Mouse (Mus musculus) 3T3-L1 (cell line): ENCODE results near the gene Trim26.
A peak's percentile ranks its signal among the peaks of the same experiment; 100 is the strongest.
"Not testable (repeated sequence)": the region's sequence is repeated elsewhere in the genome, so short reads cannot be mapped to it uniquely, and the experiment has no call there.

Experiments
- DNase-seq: peaks from one replicate; pipeline ENCODE4 v3.0.0-alpha.2; 2015; ENCODE audit warnings: low read depth, low spot score

Gene Trim26

DNA sequence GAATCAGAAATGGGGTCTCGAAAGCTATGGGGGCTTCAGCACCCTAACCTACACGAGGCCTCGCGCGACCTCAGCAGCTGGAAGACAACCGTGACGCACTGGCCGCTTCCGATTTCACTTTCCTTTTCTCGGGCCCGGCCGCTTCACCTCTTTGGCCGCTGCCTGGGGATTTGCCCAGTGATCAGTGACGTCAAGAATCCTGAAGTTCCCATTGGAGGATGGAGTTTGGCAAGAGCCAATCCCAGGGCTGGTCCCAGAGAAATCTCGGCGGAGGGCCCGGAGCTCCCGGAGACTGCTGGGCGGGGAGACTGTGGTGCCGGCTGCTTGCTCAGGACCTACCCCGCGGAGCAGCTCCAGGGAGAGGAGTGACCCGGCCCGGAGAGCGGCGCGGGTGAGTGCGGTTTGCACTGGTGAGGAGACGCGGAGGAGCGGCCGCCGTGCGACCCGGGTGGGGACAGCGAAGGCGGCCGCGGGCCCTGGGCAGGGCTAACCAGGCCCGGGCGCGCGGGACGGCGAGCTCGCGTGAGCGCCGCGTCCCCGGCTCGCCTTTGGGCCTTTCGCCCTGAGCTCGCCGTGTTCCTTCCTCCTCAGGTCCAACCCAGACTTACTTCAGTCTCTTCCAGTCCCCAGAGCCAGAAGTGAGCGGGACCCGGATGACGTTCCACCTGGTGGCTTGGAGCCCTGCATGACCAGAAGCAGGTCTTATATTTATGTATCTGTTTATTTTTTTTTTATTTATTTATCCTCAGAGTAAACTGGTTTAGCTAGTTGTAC is at the start of gene Trim26:
Gene Trim26 (plus strand): TSS at position 261 of the 774 bp plus-strand sequence.
- peak; percentile 99 for DNase-seq

DNA sequence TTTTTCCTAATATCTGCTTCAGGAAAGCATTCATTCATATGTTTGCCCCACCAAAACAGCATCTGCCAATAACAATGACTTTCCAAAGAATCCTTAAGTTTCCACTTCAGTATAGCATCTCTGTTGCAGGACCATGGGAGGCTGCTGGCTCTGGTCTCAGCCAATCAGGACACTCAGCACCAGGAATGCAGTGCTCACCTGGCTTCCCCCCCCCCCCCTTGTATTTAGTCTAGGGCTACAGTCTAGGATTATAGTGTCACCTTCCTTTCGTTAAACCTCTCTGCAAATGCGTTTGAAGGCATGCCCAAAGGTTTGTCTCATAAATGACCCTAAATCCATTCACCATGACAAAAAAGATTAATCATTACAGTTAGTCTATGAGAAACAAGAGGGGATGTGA is 48.6 kb upstream of the Trim26 start:
- DNase-seq, result no peak

DNA sequence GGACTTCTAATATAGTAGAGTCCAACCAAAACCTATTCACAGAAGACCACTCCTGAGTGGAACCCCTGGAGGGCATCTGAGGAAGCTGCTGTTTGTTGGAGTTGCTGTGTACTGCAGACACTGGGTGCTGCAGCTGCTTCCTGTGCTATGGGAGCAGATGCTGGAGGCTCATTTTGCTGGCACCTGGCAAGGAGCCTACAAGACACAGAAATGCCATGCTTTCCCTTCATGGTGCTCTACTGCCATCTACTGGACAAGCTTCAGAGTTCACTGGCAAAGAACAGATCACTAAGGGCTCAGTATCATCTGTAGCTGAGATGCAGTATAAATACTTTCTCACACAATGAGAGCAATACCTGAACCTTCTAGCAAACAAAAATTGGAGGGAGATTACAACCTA is 48.1 kb upstream of the Trim26 start:
- peak; percentile 93 for DNase-seq

DNA sequence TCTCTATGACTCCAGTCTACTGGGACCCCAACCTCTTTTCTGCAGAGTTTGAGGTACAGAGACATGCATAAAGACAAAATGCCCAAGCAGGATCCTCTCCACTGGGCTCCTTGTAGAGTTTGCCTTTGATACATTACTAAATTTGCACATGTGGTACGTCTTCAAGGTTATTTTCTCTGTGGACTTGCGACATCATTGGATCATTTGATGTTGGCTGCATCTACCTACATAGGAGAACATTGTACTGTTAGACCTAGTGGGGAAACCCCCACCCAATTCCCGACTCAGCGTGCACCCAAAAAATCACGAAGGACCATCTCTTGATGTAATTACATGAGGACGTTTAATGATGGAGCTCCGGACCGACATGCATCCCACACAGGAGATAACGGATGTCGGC is 37.4 kb upstream of the Trim26 start:
- DNase-seq, result no peak

DNA sequence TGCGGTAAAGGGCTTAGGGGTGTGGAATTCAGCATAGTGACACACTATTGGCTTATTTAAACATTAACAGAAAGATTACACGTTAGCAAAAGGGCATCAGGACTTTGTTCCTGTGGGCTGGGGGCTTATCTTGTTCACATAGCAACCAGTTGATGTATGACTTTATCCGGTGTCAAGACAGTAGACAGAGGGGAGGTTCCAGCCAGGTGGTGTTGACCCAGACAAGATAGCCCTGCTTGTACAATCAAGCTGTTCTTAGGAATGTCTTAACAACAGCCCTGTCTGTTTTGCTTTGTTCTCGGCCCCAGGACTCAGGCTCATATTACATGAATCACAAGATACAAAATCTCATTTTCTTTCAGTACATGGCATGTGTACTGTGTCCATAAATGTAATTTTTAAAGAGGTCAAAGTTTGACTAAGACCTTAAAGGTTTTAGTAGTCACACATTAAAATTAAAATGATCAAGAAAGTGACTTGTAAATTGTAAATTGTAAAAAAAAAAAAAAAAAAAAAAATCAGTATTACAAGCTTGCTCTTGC is 36.9 kb upstream of the Trim26 start:
- DNase-seq, result not testable (repeated sequence)

DNA sequence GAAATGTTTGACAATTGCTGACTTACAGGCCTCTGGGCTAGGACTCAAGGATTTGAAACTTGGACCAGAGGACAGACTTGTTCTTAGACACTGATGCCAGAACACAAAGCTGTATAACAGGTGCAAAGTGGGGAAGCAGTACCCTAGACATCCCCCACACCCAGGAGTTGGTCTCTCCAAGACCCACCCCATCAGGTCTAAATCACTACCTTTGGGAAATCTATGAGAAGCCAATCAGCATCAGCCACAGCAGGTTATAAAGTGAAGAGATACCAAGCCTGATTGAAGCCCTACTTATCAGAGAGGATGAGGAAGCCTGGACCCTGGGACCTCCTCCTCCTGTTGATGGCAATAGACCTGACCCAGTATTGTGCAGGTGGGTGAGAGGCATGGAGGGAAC is 25.1 kb upstream of the Trim26 start, which contains the start of gene H2-M10.6:
Gene H2-M10.6 (plus strand): TSS at position 301 of the 400 bp plus-strand sequence.
- no peak for DNase-seq

DNA sequence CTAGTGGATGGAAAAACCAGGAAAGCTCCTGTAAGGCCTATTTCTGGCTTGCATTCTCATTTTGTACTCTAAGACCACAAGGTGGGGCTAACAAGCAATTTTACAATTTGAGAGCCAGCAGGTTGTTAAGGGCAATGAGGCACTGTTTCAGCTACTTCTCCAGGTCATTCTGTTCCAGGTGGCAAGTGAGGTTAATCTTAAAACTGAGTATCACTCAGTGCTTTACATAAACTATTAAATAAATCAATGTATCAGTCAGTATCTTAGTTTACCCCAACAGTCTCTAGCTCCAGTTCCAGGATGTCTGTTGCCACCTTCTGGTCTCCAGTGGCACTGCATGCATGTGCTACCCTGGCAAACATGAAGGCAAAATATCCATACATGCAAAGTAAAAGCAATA is 12.9 kb upstream of the Trim26 start:
- peak; percentile 67 for DNase-seq

DNA sequence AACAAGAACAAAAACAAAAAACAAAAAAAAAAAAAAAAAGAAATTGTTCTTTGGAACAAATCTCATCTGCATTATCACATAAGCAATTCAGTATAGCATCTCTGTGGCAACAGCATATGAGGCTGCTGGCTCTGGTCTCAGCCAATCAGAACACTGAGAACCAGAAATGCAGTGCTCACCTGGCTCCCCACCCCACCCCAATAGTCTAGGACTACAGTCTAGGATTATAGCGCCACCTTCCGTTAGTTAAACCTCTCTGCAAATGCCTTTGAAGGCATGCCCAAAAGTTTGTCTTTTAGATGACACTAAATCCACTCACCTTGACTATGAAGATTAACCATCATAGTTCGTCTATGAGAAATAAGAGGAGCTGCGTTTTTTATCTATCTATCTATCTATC is 11.4 kb upstream of the Trim26 start:
- peak; percentile 25 for DNase-seq

DNA sequence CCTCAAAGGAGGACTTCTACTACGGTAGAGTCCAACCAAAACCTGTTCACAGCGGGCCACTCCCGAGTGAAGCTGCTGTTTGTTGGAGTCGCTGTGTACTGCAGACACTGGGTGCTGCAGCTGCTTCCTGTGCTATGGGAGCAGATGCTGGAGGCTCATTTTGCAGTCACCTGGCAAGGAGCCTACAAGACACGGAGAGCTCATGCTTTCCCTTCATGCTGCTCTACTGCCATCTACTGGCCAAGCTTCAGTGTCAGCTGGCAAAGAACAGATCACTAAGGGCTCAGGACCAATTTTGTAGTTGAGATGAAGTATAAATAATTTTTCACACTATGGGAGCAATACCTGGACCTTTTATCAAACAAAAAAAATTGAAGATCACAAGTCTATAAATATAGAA is 10.9 kb upstream of the Trim26 start:
- DNase-seq, result peak; percentile 59

DNA sequence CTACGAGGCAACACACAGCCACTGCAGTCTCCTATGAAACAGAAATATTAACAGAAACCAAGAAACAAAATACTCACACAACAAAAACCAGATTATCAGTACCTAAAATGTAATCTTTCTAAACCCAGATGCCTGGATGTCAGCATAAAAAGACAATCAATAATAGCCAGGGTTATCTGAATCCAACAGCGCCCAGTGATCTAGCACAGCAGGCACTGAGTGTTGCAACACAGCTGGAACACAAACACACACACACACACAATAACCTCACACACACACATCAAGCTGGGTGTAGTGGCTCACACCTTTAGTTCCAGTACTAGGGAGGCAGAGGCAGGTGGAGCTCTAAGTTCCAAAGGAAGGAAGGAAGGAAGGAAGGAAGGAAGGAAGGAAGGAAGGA is 8.4 kb upstream of the Trim26 start:
- no peak for DNase-seq

DNA sequence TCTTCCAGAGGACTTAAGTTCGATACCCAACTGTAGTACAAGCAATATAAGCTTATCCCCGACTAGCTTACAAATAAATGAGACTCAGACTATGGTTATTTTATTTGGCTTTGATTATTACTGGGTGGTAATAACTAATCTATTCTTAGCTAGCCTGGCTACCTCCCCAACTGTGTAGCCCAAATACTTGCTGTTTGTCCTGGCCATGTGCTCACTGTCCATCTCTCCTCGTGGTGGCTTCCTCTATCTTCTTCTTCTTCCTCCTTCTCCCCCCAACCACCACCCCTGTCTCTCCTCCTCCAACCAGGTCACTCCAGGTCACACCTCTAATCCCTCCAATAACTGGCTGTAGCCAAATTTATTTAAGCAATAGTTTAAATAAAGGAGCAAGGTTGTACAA is 6.5 kb upstream of the Trim26 start:
- no peak for DNase-seq

DNA sequence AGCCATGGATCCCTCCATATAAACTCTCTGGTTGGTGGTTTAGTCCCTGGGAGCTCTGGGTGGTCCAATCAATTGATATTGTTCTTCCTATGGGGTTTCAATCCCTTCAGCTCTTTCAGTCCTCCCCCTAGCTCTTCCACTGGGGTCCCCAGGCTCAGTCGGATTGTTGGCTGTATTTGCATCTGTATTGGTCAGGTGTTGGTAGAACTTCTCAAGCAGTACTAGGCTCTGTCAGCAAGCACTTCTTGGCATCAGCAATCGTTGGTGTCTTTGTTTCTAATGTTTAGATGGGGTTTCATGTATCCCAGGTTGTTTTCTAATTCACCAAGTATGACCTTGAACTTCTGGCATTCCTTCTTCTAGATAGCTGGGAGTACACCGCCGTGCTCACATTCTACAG is 4.2 kb upstream of the Trim26 start:
- no peak for DNase-seq

DNA sequence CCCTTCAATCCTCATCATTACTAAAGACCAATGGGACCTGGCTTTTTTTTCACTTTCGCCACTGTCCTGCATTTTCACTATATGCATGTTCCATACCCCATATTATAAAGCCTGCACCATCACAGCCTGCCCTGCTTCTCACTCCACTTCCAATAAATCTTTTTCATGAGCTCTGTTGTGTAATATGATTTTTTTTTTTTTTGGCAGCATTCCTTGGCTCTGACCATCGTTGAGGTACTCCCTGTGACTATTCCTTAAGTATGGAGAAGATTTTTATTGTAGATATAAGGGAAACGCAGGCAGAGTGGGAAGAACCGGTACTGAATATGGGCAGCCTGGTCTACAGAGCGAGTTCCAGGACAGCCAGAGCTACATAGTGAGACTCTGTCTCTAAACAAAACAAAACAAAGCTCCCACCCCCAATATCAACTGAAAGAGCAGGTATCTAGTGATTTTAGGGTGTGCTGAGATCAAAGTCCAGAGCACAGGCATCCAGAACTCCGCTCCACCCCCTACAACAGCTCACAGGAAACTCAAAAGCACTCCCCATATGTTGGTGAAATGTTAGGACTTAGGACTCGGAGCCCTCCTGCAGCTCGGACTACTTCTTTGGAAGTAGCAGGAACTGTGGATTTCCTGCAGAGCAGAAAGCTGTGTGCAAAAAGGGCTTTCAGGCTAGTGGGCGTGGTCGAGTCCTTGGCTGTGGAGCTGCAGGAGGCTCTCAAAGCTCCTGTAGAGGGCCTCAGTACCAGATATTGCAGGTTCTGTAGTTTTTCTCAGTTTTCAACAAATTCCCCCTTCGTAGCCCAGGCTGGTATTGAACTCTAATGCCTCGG is 1.1 kb upstream of the Trim26 start:
- peak; percentile 93 for DNase-seq

DNA sequence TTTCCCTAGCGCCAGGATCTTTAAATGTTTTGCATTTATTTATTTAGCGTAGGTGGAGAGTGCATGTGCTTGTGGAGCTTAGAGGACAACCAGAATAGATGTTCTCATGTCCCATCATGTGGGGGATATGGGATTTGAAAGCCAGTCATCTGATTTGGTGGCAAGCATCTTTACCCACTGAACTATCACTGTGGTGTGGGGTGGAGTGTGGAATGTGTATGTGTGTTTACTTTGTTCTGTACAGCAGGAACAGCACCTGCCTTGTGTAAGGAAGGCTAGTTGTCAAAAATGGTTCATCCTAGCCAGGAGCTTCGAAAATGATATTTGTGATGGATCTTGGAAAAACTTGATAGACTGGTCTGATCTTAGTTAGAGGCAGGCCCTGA is 514 bp upstream of the Trim26 start:
- no peak for DNase-seq

DNA sequence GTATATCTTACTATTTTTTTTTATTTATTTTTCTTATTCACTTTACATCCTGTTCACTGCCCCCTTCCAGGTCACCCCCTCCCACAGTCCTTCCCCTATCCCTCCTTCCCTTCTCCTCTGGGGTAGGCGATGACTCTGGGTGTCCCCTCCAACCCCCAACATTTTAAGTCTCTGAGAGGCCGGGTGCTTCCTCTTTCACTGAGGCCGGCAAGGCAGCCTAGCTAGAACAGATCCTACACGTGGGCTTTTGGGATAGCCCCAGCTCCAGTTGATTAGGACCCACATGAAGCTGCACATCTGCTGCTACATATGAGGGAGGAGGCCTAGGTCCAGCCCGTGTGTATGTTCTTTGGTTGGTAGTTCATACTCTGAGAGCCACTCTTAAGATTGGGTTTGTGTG is 2.1 kb downstream of the Trim26 start:
- DNase-seq, result no peak

DNA sequence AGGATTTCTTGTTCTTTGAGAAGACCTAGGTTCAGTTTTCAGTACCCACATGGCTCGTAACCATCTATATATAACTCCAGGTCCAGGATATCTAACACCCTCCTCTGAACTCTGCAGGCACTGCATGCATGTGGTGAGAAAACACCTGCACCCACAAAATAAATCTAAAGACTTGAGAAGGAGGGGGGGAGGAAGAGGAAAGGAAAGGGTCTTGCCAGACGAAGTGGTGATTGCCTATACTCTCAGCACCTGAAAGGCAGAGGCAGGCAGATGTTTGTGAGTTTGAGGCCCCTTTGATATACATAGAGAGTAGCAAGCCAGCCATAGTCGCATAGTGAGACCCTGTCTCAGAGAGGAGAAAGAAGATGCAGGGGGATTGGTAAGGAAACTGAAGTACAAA is 3.0 kb downstream of the Trim26 start:
- no peak for DNase-seq

DNA sequence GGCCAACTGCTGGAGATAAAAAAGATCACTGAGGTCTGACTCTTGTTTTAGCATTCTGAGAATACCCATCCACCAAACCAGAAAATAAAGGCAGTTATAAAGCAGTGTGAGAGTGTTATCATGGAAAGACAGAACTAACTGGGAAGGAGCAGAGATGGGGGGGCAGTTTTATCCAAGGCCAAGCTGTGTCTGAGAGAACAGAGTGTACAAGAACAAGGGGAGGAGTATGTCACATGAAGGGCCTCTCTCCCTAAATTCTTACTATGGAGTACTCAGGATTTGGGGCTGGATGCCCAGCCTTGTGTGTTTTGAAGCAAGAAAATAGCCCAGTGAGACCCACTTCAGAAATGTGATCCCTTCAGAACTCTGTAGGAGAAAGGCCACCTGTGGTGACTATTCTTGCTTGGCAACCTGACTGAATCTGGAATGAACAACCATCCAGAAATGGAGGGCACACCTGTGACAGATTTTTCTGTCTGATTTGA is 4.1 kb downstream of the Trim26 start:
- no peak for DNase-seq

DNA sequence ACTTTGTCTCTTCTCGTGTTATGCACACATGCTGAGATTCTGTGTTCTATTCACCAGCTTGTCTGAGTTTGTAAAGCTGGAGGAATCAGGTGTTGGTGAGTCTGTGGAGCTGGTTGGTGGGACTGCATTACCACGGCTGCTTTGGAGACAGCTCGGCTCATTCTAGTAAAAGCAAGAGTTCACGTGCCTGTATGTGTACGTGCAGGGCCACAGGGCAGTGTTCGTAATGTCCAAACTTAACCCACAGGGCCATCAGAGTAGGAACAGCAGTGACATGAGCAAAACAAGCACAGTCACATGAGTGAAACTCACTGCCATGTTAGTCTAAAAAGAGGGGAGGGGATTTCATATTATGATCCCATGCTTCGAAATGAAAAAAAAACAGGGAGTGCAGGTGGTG is 6.8 kb downstream of the Trim26 start:
- DNase-seq, result no peak

DNA sequence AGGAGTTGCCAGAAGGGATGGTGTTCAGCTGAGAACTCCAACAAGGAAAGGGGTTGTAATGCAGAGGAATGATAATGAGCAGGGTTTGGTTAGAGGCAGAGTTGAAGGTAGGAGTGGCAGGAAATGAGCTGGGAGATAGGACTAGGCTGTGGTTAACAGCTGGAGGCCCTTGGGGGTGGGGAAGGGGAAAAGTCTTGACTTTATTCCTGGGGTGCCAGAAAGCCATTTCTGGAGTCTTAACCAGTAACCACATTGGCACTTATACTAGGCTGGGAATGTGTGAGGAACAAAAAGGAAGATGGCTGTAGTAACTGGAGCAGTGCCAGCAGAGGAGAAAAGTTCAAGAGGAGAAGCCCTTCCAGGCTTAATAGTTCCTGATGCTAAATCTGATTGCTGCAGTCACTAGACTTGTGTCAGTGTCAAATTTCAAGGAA is 7.4 kb downstream of the Trim26 start:
- peak; percentile 64 for DNase-seq

DNA sequence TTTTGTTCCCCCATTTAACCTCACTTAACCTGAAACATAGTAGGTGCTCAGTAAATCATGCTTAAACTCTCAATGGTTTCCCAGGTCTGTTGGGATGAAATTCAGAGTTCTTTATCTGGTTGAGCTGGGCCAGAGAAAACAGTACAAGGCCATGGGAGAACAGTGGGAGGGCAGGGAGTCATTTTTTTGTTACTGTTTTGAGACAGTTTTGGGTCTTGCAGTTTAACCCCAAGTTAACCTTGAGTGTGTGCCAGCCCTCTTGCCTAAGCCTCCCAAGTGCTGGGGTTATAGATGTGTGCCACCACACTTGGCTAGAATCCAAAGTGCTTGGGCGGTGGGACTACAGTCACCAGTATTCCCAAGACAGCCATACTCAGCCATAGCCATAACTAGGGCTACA is 7.8 kb downstream of the Trim26 start:
- DNase-seq, result no peak

DNA sequence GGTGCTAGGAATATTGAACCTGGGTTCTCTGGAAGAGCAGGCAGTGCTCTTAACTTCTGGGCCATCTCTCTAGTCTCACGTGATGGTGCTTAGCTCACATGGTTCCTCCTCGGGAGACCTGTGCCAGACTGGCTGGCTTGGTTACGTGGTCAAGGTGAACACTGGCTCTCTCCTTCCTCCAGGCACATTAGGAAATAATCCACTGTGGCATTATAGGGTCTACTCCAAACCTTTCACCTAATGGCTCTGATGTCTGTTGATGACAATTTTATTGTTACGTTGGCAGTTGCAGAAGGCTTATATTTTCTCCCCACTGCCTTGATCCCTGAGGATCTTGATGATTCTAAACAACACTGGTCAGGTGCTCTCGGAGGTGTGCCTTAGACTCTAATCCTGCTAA is 12.0 kb downstream of the Trim26 start:
- no peak for DNase-seq

DNA sequence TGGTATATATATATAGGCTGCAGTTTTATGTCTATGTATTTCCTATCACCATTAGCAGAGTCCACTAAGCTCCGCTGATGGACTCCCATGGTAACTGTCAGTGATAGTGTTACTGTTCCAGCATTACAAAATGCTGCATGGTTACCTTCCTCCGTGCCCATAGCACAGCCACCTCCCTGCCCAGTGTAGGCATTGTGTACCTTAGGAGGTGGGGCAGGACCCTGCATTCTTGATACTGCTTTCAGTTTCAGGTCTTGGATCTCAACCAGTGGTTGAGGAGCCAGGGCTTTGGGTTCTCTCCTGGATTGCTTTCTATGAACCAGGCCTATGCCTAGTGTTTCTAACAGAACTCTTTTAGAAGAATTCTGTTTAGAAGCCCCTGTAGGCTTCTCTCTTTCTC is 13.1 kb downstream of the Trim26 start:
- no peak for DNase-seq

DNA sequence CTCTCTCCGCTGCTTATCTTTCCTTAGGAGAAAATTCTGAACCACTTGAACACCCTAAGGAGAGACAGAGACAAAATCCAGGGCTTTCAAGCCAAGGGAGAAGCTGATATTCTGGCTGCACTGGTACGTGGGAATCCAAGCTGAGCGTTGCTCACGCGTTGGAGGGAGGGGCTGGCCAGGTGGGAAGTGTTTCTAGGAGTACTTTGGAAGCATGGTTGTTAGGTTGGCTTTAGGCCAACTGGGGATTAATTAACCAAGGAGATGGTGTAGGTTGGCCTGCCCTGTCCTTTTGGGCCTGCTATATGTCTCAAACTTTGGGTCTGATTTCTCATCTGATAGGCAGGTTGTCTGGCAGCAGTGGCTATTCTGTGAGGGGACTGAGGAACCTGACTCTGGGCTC is 14.3 kb downstream of the Trim26 start:
- DNase-seq, result no peak
